27 mouse cellular contexts compared by ENCODE assay signal in the genomic region with DNA sequence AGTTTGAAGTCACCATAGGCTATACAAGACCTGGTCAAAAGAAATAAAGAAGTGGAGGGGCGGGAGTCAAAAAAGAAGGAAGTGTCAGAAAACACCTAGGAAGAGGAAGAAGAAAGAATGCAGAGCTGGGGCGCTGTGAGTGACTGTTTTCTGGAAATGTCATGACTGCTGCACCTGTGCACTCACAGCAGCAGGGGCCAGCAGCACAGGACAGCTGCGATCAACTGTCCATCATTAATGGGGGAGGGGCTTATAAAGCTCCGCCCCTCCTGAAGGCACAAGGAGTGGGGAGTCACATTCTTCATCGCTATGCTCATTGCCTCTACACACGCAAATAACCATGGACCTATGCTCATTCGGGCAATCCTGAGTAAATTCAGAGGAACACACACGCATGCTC.
"Had no signal": no experiment of that assay in that cellular context is flagged by ENCODE, and none has a peak within 500 bp of the region (broad histone marks: within the 10 kb centered on the region; RNA-seq: fewer than 3 reads in every experiment).

No protein-coding gene starts in this region.

- H3K36me3 ChIP-seq: limb, embryonic 10.5 days; limb, embryonic 12.5 days; limb, embryonic 13.5 days; limb, embryonic 15.5 days; liver, embryonic 12.5 days; liver, embryonic 13.5 days; liver, embryonic 15.5 days; lung, embryonic 15.5 days; midbrain, embryonic 10.5 days; midbrain, embryonic 12.5 days; midbrain, embryonic 13.5 days; midbrain, embryonic 15.5 days; neural tube, embryonic 12.5 days had no signal

- H3K4me2 ChIP-seq: limb, embryonic 12.5 days; limb, embryonic 13.5 days; limb, embryonic 15.5 days; liver, embryonic 11.5 days; liver, embryonic 12.5 days; liver, embryonic 13.5 days; liver, embryonic 15.5 days; lung, embryonic 14.5 days; lung, embryonic 15.5 days; midbrain, embryonic 11.5 days; midbrain, embryonic 12.5 days; midbrain, embryonic 13.5 days; midbrain, embryonic 15.5 days; neural tube, embryonic 12.5 days had no signal

- H3K4me3 ChIP-seq: limb, embryonic 10.5 days; limb, embryonic 12.5 days; limb, embryonic 13.5 days; limb, embryonic 15.5 days; liver, embryonic 12.5 days; liver, embryonic 13.5 days; liver, embryonic 15.5 days; lung, embryonic 15.5 days; megakaryocyte, embryonic 14.5 days; midbrain, embryonic 10.5 days; midbrain, embryonic 12.5 days; midbrain, embryonic 13.5 days; midbrain, embryonic 15.5 days; neural tube, embryonic 12.5 days had no signal

- H3K27me3 ChIP-seq: limb, embryonic 12.5 days; limb, embryonic 15.5 days; liver, embryonic 12.5 days; liver, embryonic 13.5 days; liver, embryonic 15.5 days; lung, embryonic 15.5 days; megakaryocyte, embryonic 14.5 days; neural tube, embryonic 12.5 days had no signal

- DNase-seq: left cerebral cortex, postnatal 4 days; liver; liver, embryonic 13.5 days; liver, postnatal 0 days; lung, adult 18-20 months; lung, adult 2 months; lung, embryonic 14.5 days; lung, postnatal 10 days; lung, postnatal 14 days; lung, postnatal 36 days; lung, postnatal 4 days; midbrain, embryonic 14.5 days had no signal
